Mouse (Mus musculus): ENCODE measurements around the gene Tef. TPM values are rescaled to one million over a fixed set of nuclear protein-coding genes. Genes with fewer than 3 reads are reported as not detected.
A peak's percentile ranks its signal among the peaks of the same experiment; 100 is the strongest.

Gene Tef
- 100 to 1,000 TPM; 167 to 181 TPM for total RNA-seq (2021)
- long read RNA-seq, experiment 1, full-length matches to known transcripts: 51 of 108 reads
- long read RNA-seq, experiment 1, partial matches to known transcripts: 44 of 108 reads
- long read RNA-seq, experiment 1, other reads (novel, unspliced or antisense): 13 of 108 reads
- long read RNA-seq, experiment 2, full-length matches to known transcripts: 63 of 113 reads
- long read RNA-seq, experiment 2, partial matches to known transcripts: 6 of 113 reads
- long read RNA-seq, experiment 2, other reads (novel, unspliced or antisense): 44 of 113 reads

GRCm38 (mm10) chr15:81802001-81802890, at the start of gene Tef:
Gene Tef, plus strand, starts transcription at chr15:81802421.
- peak; percentile 99 to 100 for DNase-seq
- intact Hi-C loops (cut with DNase I): no loop called here

GRCm38 (mm10) chr15:81753669-81754068, 48.6 kb upstream of the Tef start:
- no peak for DNase-seq
- intact Hi-C loops (cut with DNase I): no loop called here

GRCm38 (mm10) chr15:81758701-81759100, 43.5 kb upstream of the Tef start:
- intact Hi-C loops (cut with DNase I): no loop called here
- no peak for DNase-seq

GRCm38 (mm10) chr15:81759542-81759941, 42.7 kb upstream of the Tef start:
- intact Hi-C loops (cut with DNase I): no loop called here
- no peak for DNase-seq

GRCm38 (mm10) chr15:81760361-81761079, 41.7 kb upstream of the Tef start:
- intact Hi-C loops (cut with DNase I): no loop called here

GRCm38 (mm10) chr15:81761381-81761780, 40.8 kb upstream of the Tef start:
- intact Hi-C loops (cut with DNase I): no loop called here
- no peak for DNase-seq

More at GRCm38 (mm10) chr15:81760361-81761079, 41.7 kb upstream of the Tef start:
- no peak for DNase-seq

- DNase-seq: no peak
- intact Hi-C loops (cut with DNase I): no loop called here
Measured at GRCm38 (mm10) chr15:81761959-81762358, 40.3 kb upstream of the Tef start.

GRCm38 (mm10) chr15:81764573-81764972, 37.6 kb upstream of the Tef start:
- intact Hi-C loops (cut with DNase I): no loop called here
- no peak for DNase-seq

- no peak for DNase-seq
- intact Hi-C loops (cut with DNase I): no loop called here
Measured at GRCm38 (mm10) chr15:81765651-81766050, 36.6 kb upstream of the Tef start.

- DNase-seq: no peak
- intact Hi-C loops (cut with DNase I): no loop called here
Measured at GRCm38 (mm10) chr15:81766439-81766838, 35.8 kb upstream of the Tef start.

- DNase-seq: no peak
- intact Hi-C loops (cut with DNase I): no loop called here
Measured at GRCm38 (mm10) chr15:81769037-81769436, 33.2 kb upstream of the Tef start.

- no peak for DNase-seq
- intact Hi-C loops (cut with DNase I): no loop called here
Measured at GRCm38 (mm10) chr15:81772431-81773120, 29.6 kb upstream of the Tef start.

- intact Hi-C loops (cut with DNase I): no loop called here
Measured at GRCm38 (mm10) chr15:81774505-81775171, 27.6 kb upstream of the Tef start.

GRCm38 (mm10) chr15:81776631-81777422, 25.4 kb upstream of the Tef start:
- DNase-seq: no peak
- intact Hi-C loops (cut with DNase I): no loop called here

More at GRCm38 (mm10) chr15:81774505-81775171, 27.6 kb upstream of the Tef start:
- DNase-seq: no peak

GRCm38 (mm10) chr15:81781816-81782215, 20.4 kb upstream of the Tef start:
- intact Hi-C loops (cut with DNase I): no loop called here
- DNase-seq: no peak

- no peak for DNase-seq
- intact Hi-C loops (cut with DNase I): no loop called here
Measured at GRCm38 (mm10) chr15:81784762-81785161, 17.5 kb upstream of the Tef start.

GRCm38 (mm10) chr15:81785701-81786100, 16.5 kb upstream of the Tef start:
- intact Hi-C loops (cut with DNase I): no loop called here
- no peak for DNase-seq

GRCm38 (mm10) chr15:81787525-81787924, 14.7 kb upstream of the Tef start:
- no peak for DNase-seq
- intact Hi-C loops (cut with DNase I): no loop called here

- intact Hi-C loops (cut with DNase I): loop anchor here (5.0 kb wide), 1 partner anchor 45 kb away; the partner anchor contains the start of genes Rangap1 and Zc3h7b
- no peak for DNase-seq
Measured at GRCm38 (mm10) chr15:81792444-81792843, 9.8 kb upstream of the Tef start.

Data from gastrocnemius, postnatal 36 days (tissue).